Mouse (Mus musculus): Measurements from ENCODE around the gene Rsad2. TPM values are rescaled to one million over a fixed set of nuclear protein-coding genes. Genes with fewer than 3 reads are reported as not detected.

Gene Rsad2
- total RNA-seq, 1 experiment from 2014 or later, result 110 TPM

GRCm38 (mm10) chr12:26404781-26405702, 51.2 kb downstream of the Rsad2 start:
- ATAC-seq (ENCODE audit: extremely low read depth, insufficient number of reproducible peaks, low FRiP score, poor library complexity, severe bottlenecking), result no peak

- ATAC-seq (ENCODE audit: extremely low read depth, insufficient number of reproducible peaks, low FRiP score, poor library complexity, severe bottlenecking), result no peak
Measured at GRCm38 (mm10) chr12:26403372-26404125, 52.7 kb downstream of the Rsad2 start.

GRCm38 (mm10) chr12:26401696-26402470, 54.4 kb downstream of the Rsad2 start:
- ATAC-seq (ENCODE audit: extremely low read depth, insufficient number of reproducible peaks, low FRiP score, poor library complexity, severe bottlenecking), result peak; percentile 32; the same call in 1 of the 2 replicates

- ATAC-seq (ENCODE audit: extremely low read depth, insufficient number of reproducible peaks, low FRiP score, poor library complexity, severe bottlenecking), result no peak
Measured at GRCm38 (mm10) chr12:26401254-26401653, 55.0 kb downstream of the Rsad2 start.

- ATAC-seq (ENCODE audit: extremely low read depth, insufficient number of reproducible peaks, low FRiP score, poor library complexity, severe bottlenecking), result no peak
Measured at GRCm38 (mm10) chr12:26400762-26401161, 55.5 kb downstream of the Rsad2 start.

GRCm38 (mm10) chr12:26399391-26399790, 56.9 kb downstream of the Rsad2 start:
- no peak for ATAC-seq (ENCODE audit: extremely low read depth, insufficient number of reproducible peaks, low FRiP score, poor library complexity, severe bottlenecking)

- ATAC-seq (ENCODE audit: extremely low read depth, insufficient number of reproducible peaks, low FRiP score, poor library complexity, severe bottlenecking), result peak; percentile 92
Measured at GRCm38 (mm10) chr12:26398597-26398996, 57.7 kb downstream of the Rsad2 start.

GRCm38 (mm10) chr12:26394485-26395470, 61.5 kb downstream of the Rsad2 start:
- ATAC-seq (ENCODE audit: extremely low read depth, insufficient number of reproducible peaks, low FRiP score, poor library complexity, severe bottlenecking), result no peak

- no peak for ATAC-seq (ENCODE audit: extremely low read depth, insufficient number of reproducible peaks, low FRiP score, poor library complexity, severe bottlenecking)
Measured at GRCm38 (mm10) chr12:26393291-26393690, 63.0 kb downstream of the Rsad2 start.

Other genes with a start within 250 kb of the Rsad2 start
- gene Rnf144a, start 41.2 kb downstream of the Rsad2 start, total RNA-seq (2017), result 193 and 199 TPM in 2 replicates
- 35.9 and 51.3 TPM in 2 replicates for gene Cmpk2, start 12.8 kb upstream of the Rsad2 start, total RNA-seq (2017)